Mouse (Mus musculus) subcutaneous adipose tissue, adult 2 months (tissue): ENCODE measurements around the gene Camsap3. TPM values are rescaled to one million over a fixed set of nuclear protein-coding genes. Genes with fewer than 3 reads are reported as not detected.

Experiments
- polyA plus RNA-seq: library from polyadenylated mRNA; depleted of rRNA; stranded (reverse); fragments of >200 nt; gene quantifications from 2 replicates; pipeline ENCODE4 v1.2.3, GENCODE M21; 2012; ENCODE audit warnings: low replicate concordance; rRNA removed

Gene Camsap3
- polyA plus RNA-seq, result 11.1 and 12.0 TPM in 2 replicates

DNA sequence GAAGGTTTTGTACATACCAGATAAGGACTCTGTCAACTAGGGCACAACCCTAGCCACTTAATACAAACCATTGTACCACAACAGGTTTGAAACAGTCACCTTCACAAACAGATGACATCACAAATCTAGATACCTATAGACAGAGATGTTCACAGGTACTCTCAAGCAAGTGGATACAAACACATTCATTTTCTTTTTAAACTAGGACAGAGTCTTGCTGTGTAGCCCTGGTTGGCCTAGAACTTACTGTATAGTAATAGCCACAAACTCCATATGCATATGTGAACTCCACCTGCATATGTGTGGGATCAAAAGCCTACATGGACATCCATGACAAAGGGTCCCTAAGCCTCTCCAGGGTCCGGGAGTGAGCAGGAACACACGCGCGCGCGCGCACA, at the start of gene Camsap3:
Camsap3 (plus strand) TSS at position 301 of the 398 bp plus-strand sequence.

DNA sequence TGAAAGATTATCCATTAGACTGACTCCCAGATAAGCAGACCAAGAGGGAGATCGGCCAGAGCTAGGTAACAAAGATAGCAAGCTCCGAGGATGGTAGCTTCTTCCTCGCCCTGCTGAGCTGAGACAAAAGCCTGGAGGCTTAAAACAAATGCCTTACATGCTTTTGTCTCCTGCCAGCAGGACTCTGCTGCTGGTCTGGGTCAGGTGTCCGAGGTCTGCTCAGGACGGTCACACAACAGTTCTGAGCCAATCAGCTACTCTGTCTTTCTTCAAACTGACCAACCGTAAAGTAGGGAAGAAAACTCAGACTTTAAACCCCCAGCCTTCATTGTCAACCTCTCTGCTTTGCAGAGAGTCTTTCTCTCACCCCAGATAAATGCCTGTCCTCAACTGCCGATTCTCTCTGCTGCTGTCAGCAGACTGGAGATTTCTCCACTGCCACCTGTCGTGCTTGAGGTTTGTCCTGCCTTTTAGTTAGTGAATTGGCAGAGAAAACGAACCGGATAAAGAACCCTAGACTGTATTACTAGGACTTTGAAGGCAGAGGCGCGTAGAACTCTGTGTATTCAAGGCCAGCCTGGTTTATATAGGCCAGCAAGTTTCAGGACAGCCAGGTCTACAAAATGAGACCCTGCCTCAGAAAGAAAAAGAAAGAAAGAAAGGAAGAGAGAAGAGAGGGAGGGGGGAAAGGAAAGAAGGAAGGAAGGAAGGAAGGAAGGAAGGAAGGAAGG, 19.3 kb upstream of the Camsap3 start, which contains the start of gene C330021F23Rik:
C330021F23Rik (plus strand) TSS at position 350 of the 731 bp plus-strand sequence.

DNA sequence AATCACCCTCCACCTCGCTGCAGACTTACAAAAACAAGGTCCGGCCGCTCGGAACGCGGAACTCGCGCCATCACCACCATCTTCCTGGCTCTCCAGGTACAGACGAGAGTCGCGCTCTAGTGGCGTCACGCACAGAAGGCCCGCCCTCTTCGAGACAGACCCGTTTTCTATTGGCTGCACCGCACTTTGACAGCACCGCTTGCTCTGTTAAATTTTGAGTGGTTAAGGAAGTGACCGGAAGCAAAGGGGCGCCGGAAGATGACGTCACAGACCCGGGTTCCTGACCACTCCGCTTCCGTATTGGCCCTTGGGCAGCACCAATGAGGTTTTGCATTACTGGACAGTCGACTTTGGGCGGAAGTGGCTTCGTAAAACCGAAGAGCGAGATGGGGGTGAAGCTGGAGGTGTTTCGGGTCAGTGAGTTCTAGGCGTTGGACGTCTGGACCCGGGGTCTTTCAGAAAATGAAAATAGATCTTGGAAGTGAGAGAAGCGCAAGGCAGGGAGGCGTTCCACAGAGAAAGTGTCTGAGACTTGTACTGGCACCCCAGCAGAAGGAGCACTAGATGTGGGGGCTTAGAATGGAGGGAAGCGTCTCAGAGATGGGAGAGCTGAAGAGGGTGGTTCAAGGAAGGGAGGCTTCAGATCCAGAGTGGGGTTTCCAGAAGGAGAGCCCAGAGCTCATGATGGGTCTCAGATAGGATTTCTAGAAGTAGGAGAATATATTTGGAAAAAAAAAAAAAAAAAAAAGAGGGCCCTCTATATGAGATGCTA, 34.3 kb downstream of the Camsap3 start, which contains the start of the genes Xab2 and Pet100:
Xab2 (minus strand) TSS at position 118 of the 772 bp plus-strand sequence.
Pet100 (plus strand) TSS at position 350 of the 772 bp plus-strand sequence.

DNA sequence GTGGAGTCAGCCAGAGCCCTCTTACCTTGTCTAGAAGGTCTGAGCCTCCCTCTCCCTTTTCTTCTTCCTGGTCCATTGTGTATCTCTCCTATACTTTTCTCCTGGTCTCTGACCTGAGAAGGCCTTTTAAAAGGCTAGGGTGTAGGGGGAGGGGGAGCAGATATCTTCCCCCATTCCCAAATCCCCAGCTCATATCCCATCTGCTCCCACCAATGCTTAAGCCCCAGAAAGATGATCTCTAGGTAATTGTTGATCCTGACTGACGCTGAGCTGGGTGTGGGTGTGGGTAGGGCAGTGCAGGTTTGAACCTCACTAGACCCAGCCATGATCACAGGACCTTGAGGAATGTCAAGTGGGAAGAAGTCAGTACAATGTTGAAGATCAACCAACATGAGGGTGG, 38.4 kb downstream of the Camsap3 start, which contains the start of gene Pcp2:
Pcp2 (minus strand) TSS at position 101 of the 400 bp plus-strand sequence.

DNA sequence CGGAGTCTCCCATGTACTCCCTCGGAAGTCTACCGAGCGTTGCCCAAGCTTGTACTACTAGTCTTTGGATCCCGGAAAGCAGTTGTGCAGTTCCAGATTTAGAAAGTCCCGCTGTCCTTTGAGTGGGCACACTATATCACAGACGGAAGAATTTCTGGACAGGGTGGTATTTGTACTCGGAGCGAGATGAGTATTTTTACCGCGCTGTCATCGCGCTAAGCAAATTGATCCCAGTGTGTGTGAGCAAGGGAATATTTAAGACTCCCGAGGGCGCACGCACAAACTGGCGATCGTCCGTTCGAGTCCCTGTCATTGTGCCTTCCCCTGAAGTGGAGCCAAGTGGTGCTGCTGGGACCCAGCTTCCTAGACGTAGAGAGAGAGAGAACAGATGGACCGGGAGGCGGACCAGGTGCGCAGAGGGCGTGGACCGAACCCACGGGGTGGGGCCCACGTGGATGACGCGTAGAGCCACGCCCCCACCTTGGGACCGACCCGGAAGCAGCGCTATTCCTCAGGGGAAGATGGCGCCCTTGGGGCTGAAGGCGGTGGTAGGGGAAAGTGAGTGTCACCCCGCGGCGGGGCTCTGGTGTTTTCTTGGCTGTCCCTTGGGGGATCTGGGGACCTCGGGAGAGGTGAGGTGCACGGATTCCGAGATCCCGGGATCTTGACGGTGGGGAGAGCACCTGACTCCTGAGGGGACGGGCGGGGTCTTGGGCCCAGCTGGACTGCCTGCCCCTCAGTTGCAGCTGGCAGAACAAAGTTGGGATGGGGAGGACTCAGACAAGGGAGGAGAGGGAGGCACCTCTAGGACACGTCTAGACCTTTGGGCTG, 43.8 kb downstream of the Camsap3 start, which contains the start of gene Stxbp2:
Stxbp2 (plus strand) TSS at position 309 of the 831 bp plus-strand sequence.

DNA sequence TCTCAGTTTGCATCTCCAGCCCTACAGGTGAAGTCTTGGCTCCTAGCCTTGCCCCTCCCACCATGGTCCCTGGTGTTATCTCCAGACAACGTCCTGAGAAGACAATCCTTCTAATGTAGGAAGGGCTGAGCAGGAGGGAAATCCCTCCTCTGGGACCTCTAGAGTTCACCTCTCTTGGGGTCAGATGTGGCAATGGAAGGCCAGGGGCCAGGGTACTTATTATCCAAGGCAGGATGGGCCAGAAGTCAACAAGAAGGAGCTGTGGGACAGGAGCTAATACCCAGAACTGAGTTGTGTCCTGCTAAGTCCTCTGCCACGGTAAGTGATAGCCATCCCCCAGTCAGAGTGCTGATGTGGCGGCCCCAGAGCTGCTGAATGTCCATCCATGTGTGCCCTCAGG, 68.4 kb downstream of the Camsap3 start, which contains the start of gene Retn:
Retn (plus strand) TSS at position 245 of the 400 bp plus-strand sequence.

Other genes starting within 250 kb of the Camsap3 start
- gene A430078G23Rik, start 233.9 kb upstream of the Camsap3 start, polyA plus RNA-seq, result 0.44 and 3.1 TPM in 2 replicates
- gene Arhgef18, start 194.3 kb upstream of the Camsap3 start, polyA plus RNA-seq, result 27.7 and 39.2 TPM in 2 replicates
- gene Pex11g, start 119.6 kb upstream of the Camsap3 start, polyA plus RNA-seq, result 10.6 and 21.0 TPM in 2 replicates
- gene Tex45, start 116.4 kb upstream of the Camsap3 start, polyA plus RNA-seq, result 0.08 and 0.10 TPM in 2 replicates
- gene Zfp358, start 94.2 kb upstream of the Camsap3 start, polyA plus RNA-seq, result 51.9 and 73.1 TPM in 2 replicates
- gene Mcoln1, start 86.8 kb upstream of the Camsap3 start, polyA plus RNA-seq, result 222 and 262 TPM in 2 replicates
- gene Pnpla6, start 71.9 kb upstream of the Camsap3 start, polyA plus RNA-seq, result 66.4 and 94.1 TPM in 2 replicates
- 0.19 and 1.7 TPM in 2 replicates for gene C330021F23Rik, start 19.3 kb upstream of the Camsap3 start, polyA plus RNA-seq
- 54.1 and 73.9 TPM in 2 replicates for gene Xab2, start 34.0 kb downstream of the Camsap3 start, polyA plus RNA-seq
- 9.2 and 12.6 TPM in 2 replicates for gene Pet100, start 34.3 kb downstream of the Camsap3 start, polyA plus RNA-seq
- gene Pcp2, start 38.3 kb downstream of the Camsap3 start, polyA plus RNA-seq, result 0.07 TPM in 1 of 2 replicates, not detected in the other
- 75.2 and 95.5 TPM in 2 replicates for gene Stxbp2, start 43.7 kb downstream of the Camsap3 start, polyA plus RNA-seq
- 1,062 and 2,972 TPM in 2 replicates for gene Retn, start 68.5 kb downstream of the Camsap3 start, polyA plus RNA-seq
- 0.21 and 0.60 TPM in 2 replicates for gene Mcemp1, start 78.5 kb downstream of the Camsap3 start, polyA plus RNA-seq
- gene Fcor, start 85.1 kb downstream of the Camsap3 start, polyA plus RNA-seq, result 158 and 268 TPM in 2 replicates
- 34.3 and 36.5 TPM in 2 replicates for gene Trappc5, start 89.0 kb downstream of the Camsap3 start, polyA plus RNA-seq
- 0.36 TPM in 1 of 2 replicates, not detected in the other for gene Fcer2a, start 106.9 kb downstream of the Camsap3 start, polyA plus RNA-seq
- 0.23 and 0.42 TPM in 2 replicates for gene Clec4g, start 133.4 kb downstream of the Camsap3 start, polyA plus RNA-seq
- 5.6 TPM in 2 replicates for gene Cd209a, start 161.7 kb downstream of the Camsap3 start, polyA plus RNA-seq